Mouse (Mus musculus) heart, postnatal 36 days (tissue): ENCODE measurements at regions not wholly inside any gene's neighbourhood (a gene's known extent, or its start where the extent isn't known, plus 50 kb on each side); places are given as distances from the start of the nearest gene placed in this dataset.

ENCODE experiments used
- DNase-seq, 2 experiments: peaks; one replicate each; pipeline ENCODE4 v3.0.0; 2021 to 2022
- intact Hi-C: fragments of 180-260 bp; cut with DNase I; formaldehyde crosslinking; loops from one replicate; pipeline ENCODE4 v1.15.1; 2025

- intact Hi-C loops = no loop called here
- no peak for DNase-seq
Measured at GRCm38 (mm10) chr2:51566554-51567246, 60.6 kb upstream of the Tas2r134 start.

GRCm38 (mm10) chr2:51563881-51564280 is 63.4 kb upstream of the Tas2r134 start:
- intact Hi-C loops = no loop called here
- DNase-seq = no peak

GRCm38 (mm10) chr2:51563240-51563639 is 64.1 kb upstream of the Tas2r134 start:
- DNase-seq = no peak
- intact Hi-C loops = no loop called here

GRCm38 (mm10) chr2:51550863-51551262 is 76.4 kb upstream of the Tas2r134 start:
- intact Hi-C loops = no loop called here
- no peak for DNase-seq

GRCm38 (mm10) chr2:51549125-51549524 is 78.2 kb upstream of the Tas2r134 start:
- DNase-seq = no peak
- intact Hi-C loops = no loop called here

GRCm38 (mm10) chr2:51546181-51546580 is 81.1 kb upstream of the Tas2r134 start:
- intact Hi-C loops = no loop called here

GRCm38 (mm10) chr2:51543949-51544348 is 83.4 kb upstream of the Tas2r134 start:
- intact Hi-C loops = no loop called here
- no peak for DNase-seq

More at GRCm38 (mm10) chr2:51546181-51546580, 81.1 kb upstream of the Tas2r134 start:
- DNase-seq = no peak

GRCm38 (mm10) chr2:51542272-51542671 is 85.0 kb upstream of the Tas2r134 start:
- no peak for DNase-seq
- intact Hi-C loops = no loop called here

- intact Hi-C loops = no loop called here
- no peak for DNase-seq
Measured at GRCm38 (mm10) chr2:51532709-51533414, 94.4 kb upstream of the Tas2r134 start.

GRCm38 (mm10) chr2:51531106-51531839 is 96.0 kb upstream of the Tas2r134 start:
- DNase-seq = no peak
- intact Hi-C loops = no loop called here

GRCm38 (mm10) chr2:51522766-51523165 is 104.5 kb upstream of the Tas2r134 start:
- intact Hi-C loops = no loop called here
- DNase-seq = no peak

- no peak for DNase-seq
- intact Hi-C loops = no loop called here
Measured at GRCm38 (mm10) chr2:51509220-51510011, 117.9 kb upstream of the Tas2r134 start.

GRCm38 (mm10) chr2:51497896-51498295 is 129.4 kb upstream of the Tas2r134 start:
- intact Hi-C loops = no loop called here
- no peak for DNase-seq

GRCm38 (mm10) chr2:51473753-51474152 is 153.6 kb upstream of the Tas2r134 start:
- intact Hi-C loops = no loop called here
- DNase-seq = no peak

GRCm38 (mm10) chr2:51467027-51467694 is 160.2 kb upstream of the Tas2r134 start:
- DNase-seq = peak in 1 of 2 experiments; percentile 12
- intact Hi-C loops = no loop called here

- DNase-seq = no peak
- intact Hi-C loops = no loop called here
Measured at GRCm38 (mm10) chr2:51466003-51466402, 161.3 kb upstream of the Tas2r134 start.

- no peak for DNase-seq
- intact Hi-C loops = no loop called here
Measured at GRCm38 (mm10) chr2:51465576-51465975, 161.7 kb upstream of the Tas2r134 start.

- no peak for DNase-seq
- intact Hi-C loops = no loop called here
Measured at GRCm38 (mm10) chr2:51464356-51464755, 163.0 kb upstream of the Tas2r134 start.

- no peak for DNase-seq
- intact Hi-C loops = no loop called here
Measured at GRCm38 (mm10) chr2:51460896-51461295, 166.4 kb upstream of the Tas2r134 start.

- no peak for DNase-seq
- intact Hi-C loops = no loop called here
Measured at GRCm38 (mm10) chr2:51459486-51459885, 167.8 kb upstream of the Tas2r134 start.
